Mouse (Mus musculus): ENCODE data around the gene Exoc3. TPM values are rescaled to one million over a fixed set of nuclear protein-coding genes. Genes with fewer than 3 reads are reported as not detected.

Gene Exoc3
- polyA plus RNA-seq, 3 experiments from 2014 or later = 82.9 to 87.4 (median 86.4) TPM

- no peak for ATAC-seq
Observed at GRCm38 (mm10) chr13:74138906-74139647, 69.5 kb downstream of the Exoc3 start.

DNA sequence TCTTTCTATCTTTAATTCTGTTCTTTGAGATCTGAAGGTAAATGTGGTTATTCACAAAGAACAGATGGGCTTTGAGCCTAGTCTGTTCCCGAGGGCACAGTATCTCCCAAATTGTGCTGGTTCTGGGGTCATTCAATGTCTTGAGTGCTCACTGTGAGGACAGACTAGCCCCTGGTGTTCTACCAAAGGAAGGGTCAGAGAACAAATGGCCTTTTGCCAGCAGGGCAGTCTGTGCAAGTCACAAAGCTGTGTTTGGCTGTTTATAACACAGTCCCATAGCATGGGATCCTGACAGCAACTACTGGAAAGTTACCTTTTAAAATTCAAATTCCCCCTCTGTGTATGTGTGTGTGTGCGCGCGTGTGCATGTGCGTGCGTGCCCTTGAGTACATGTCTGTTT is 78.6 kb downstream of the Exoc3 start:
- ATAC-seq = no peak

- no peak for ATAC-seq
Observed at GRCm38 (mm10) chr13:74127571-74127970, 81.0 kb downstream of the Exoc3 start.

DNA sequence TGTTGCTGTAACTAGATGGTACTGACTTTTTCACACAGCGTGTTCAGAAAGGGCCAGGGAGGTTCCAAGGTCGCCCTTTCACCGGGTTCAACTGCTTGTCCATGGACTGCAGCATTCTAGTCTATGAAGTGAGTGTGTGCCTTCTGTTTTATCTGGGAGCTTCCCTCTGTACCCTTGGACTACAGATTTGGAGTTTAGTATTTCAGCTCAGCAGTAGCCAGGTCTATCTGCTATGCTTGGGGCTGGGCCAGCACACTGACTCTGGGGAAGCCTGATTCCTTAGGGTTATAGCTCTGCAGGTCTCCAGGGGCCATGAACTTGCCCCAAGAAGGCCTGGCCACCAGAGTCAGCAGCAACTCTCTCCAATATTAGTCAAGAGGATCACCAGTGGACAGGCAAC is 85.9 kb downstream of the Exoc3 start:
- no peak for ATAC-seq

DNA sequence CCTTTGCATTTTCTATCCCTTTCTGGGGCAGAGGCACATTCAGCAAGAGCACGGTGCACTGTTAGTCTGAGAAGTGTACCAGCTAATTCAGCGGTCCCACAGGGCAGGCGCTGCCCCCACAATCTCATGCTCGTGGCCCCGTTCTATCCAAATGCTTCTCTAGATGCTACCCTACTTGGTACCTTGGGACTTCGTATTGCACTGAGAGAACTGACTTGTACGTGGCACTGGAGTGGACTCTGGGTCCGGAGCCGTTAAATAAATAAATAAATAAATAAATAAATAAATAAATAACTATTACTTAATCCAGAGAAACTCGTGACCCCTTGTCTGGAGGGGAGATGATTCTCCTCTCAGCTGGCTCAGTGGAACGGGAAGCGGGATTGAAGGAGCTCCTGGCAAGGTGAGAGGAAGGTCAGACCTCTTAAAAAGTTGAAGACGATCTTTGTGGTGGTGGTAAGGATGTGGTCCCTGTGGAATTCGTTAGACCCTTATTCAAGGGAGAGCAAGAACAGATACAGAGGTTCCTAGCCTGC is 86.7 kb downstream of the Exoc3 start:
- no peak for ATAC-seq

GRCm38 (mm10) chr13:74121141-74121602 is 87.4 kb downstream of the Exoc3 start, which contains the start of gene Slc9a3:
TSS of gene Slc9a3 (plus strand) at chr13:74121457.
- ATAC-seq = no peak

Other genes starting within 250 kb of the Exoc3 start
- not detected for gene Zdhhc11, start 244.9 kb downstream of the Exoc3 start, polyA plus RNA-seq (2017; shearing (Covaris generic))
- under 1 TPM; 0.36 to 0.51 (median 0.41) TPM for gene Tppp, start 199.3 kb downstream of the Exoc3 start, polyA plus RNA-seq (2017; shearing (Covaris generic))
- gene Cep72, start 146.4 kb downstream of the Exoc3 start, polyA plus RNA-seq (2017; shearing (Covaris generic)) = 10 to 100 TPM in 1 of 3 experiments, 1 to 10 TPM in 2; 3.9 to 17.1 (median 8.5) TPM
- under 1 TPM in 1 of 3 experiments, not detected in 2; 0.17 TPM for gene Slc9a3, start 87.3 kb downstream of the Exoc3 start, polyA plus RNA-seq (2017; shearing (Covaris generic))
- under 1 TPM in 2 of 3 experiments, not detected in 1; 0.09 to 0.16 TPM for gene Ahrr, start 83.6 kb upstream of the Exoc3 start, polyA plus RNA-seq (2017; shearing (Covaris generic))
- 100 to 1,000 TPM; 181 to 205 (median 183) TPM for gene Pdcd6, start 108.8 kb upstream of the Exoc3 start, polyA plus RNA-seq (2017; shearing (Covaris generic))
- gene Sdha, start 141.5 kb upstream of the Exoc3 start, polyA plus RNA-seq (2017; shearing (Covaris generic)) = 100 to 1,000 TPM; 264 to 339 (median 292) TPM
- gene Ccdc127, start 141.6 kb upstream of the Exoc3 start, polyA plus RNA-seq (2017; shearing (Covaris generic)) = 10 to 100 TPM; 39.0 to 40.3 (median 39.1) TPM
- not detected for gene Lrrc14b, start 155.3 kb upstream of the Exoc3 start, polyA plus RNA-seq (2017; shearing (Covaris generic))
- gene Zfp72, start 182.1 kb upstream of the Exoc3 start, polyA plus RNA-seq (2017; shearing (Covaris generic)) = 1 to 10 TPM; 1.7 to 2.7 (median 1.7) TPM
- gene Ftl1-ps1, start 191.0 kb upstream of the Exoc3 start, polyA plus RNA-seq (2017; shearing (Covaris generic)) = 10 to 100 TPM; 42.2 to 99.5 (median 52.3) TPM